Mouse (Mus musculus): ENCODE data around the gene Shf.

DNA sequence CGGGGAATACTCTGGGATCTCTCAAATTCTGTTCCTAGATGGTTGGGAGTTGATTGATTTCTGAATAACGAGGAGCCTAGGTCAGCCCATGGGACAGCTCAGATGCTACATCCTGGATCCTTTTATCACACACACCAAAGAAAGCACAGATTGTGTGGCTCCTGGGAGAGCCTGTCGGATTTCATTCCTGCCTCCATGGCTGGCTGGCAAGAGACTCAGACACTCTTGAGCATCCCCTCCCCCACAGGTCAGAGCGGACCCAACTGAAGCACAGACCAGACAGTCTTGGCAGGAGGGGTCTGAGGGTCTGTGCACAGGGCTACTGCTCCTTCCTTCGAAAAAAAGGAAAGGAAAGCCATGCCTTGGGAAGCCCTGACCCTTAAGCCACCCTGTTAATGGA is 2.3 kb downstream of the Shf start:
- TF ChIP-seq EP300 (IDR thresholded peaks at IDR 0.05; ENCODE audit: low read depth) (no peak), CTCF (IDR thresholded peaks at IDR 0.05; ENCODE audit: low read depth) (no peak)
